Mouse (Mus musculus) monocyte, adult 59 days (primary cell): ENCODE results near the gene Slc22a21. TPM values are rescaled to one million over a fixed set of nuclear protein-coding genes. Genes with fewer than 3 reads are reported as not detected.

Experiments used
- total RNA-seq, 2 experiments: library from RNA; stranded (reverse); gene quantifications; one replicate each; pipeline ENCODE4 v1.2.4; 2023

Slc22a21 gene
- 1 to 10 TPM; 4.8 to 7.8 TPM for total RNA-seq

DNA sequence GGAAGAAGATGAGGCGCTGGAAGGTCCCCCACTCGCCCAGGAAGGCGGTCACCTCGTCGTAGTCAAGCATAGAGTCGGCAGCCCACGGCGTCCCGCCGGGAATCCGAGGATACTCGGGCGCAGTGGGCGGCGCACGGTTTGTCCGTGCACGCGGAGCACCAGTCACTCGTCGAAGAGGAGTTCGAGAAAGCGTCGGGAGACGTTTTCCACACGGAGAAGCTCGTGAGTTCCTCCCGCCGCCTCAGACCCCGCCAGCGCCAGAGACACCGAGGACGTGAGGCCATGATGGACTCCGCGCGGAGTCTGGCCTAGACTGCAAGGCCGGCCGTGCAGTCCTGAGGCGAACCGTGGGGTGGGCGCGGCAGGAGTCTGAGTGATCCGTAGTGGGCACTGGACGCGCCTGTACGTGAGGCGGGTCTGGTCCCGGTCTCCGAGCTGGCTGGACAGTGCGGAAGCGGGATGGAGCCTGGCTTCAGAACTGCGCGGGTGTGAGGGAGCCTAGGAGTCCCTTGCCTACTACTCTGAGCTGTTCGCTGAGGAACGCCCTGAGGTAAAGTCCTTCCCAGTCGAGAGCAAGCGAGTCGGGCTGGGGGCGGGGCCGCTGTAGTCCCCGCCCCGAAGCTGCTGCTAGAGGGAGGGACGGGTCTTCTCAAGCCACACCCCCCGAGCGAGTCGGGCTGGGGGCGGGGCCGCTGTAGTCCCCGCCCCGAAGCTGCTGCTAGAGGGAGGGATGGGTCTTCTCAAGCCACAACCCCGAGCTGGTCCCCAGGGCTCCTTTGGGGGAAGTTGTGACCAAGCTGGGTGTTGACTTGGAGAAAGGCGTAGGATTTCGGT lies at the start of gene Slc22a21:
Gene Slc22a21 (minus strand): TSS at position 545 of the 834 bp plus-strand sequence.

DNA sequence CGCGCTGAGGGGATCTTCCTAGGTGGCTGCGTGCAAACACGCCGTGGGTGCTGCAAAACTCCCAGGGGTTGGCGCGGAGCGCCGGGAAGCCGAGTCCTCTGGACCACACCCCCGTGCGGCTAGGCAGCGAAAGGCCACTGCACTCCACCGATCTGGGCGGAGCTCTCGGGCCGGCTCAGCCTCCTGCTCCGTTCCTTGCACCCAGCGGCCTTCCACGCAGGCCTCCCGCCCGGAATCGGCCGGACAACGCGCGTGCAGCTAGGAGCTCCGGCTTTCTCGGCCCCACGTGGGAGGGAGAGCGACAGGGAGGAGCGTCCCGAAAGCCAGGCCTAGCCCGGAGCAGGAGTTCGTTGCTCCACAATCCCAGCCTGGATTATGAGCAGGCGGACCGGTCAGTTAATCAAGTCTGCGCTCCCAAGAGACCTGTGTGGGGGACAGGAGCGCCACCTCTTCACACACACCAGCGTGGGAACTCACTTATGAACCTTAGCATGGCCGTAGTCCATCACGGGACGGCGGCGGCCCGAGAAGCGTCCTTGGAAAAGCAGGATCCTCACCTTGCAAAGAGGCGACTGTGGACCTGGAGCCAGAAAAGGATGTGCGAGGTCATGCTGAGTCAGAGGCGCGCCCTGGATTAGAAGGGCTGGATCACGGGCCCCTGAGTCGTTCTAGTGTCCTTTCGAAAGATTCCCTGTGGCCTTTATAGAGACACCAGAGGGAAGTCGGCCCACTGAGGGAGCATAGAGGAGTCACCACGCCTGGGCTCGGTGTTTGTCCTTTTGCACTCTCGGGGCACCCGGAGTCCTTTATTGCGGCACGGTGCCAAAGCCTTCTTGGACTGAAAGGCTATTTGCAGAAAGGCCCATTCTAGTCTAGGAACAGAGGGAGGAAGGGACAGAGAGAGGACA lies 48.2 kb upstream of the Slc22a21 start, which contains the start of gene Slc22a4:
Gene Slc22a4 (minus strand): TSS at position 47 of the 908 bp plus-strand sequence.

Other genes starting within 250 kb of the Slc22a21 start
- 100 to 1,000 TPM; 342 to 373 TPM for gene Irf1, start 210.3 kb downstream of the Slc22a21 start, total RNA-seq
- gene Gm17334, start 207.1 kb downstream of the Slc22a21 start, total RNA-seq, result not detected
- gene Gm12216, start 121.1 kb downstream of the Slc22a21 start, total RNA-seq, result 1 to 10 TPM; 4.2 to 4.7 TPM
- 10 to 100 TPM; 12.1 to 20.2 TPM for gene Slc22a5, start 88.7 kb downstream of the Slc22a21 start, total RNA-seq
- 10 to 100 TPM; 13.7 to 16.7 TPM for gene Slc22a4, start 47.8 kb upstream of the Slc22a21 start, total RNA-seq
- 10 to 100 TPM; 19.3 to 20.8 TPM for gene Pdlim4, start 88.7 kb upstream of the Slc22a21 start, total RNA-seq
- 1 to 10 TPM in 1 of 2 experiments, under 1 TPM in 1; 0.42 to 1.5 TPM for gene P4ha2, start 119.8 kb upstream of the Slc22a21 start, total RNA-seq